Mouse (Mus musculus): ENCODE results near the gene Ccsap.

Gene Ccsap

DNA sequence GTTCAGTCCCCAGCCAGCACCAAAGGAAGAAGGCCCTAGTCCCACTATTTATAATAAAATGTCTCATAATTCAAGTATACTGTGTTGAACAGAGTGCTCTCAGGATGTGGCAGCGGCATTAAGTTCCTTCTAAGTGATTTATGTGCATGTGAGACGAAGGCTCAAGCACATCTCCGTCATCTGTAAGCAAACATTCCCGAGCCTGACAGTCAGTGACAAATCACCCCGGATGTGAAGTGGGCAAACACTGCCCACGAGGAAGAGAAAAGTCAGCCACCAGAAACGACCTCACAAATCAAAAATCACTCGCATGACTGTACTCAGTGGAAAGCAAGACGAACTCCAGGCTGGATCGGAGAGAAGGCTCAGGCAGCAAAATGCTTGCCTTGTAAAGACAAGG is 66.1 kb downstream of the Ccsap start:
- in situ Hi-C loops (cut with MboI; ENCODE audit: low pct_unique_long_range_greater_than_20kb in 1 of 2, low sequenced_read_pairs in 2 of 2, unreplicated experiment in 1 of 2), result no loop called here

DNA sequence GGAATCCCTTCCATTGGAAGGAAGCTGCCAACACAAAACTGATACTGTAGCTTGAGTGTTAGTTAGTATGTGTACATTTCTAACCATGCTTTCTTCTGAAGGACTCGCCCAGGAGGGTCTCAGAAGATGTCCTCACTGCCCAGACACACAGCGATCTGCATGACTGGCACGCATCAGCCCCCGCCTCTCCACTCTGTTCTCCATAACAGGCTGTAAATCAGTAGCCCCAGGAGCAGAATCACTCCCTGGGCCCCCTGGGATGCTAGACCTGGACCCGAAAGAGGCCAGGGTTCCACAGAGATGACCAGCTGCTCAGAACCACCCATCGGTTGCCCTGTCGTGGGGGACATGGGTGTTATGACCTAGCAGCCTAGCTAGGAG is 68.2 kb downstream of the Ccsap start:
- in situ Hi-C loops (cut with MboI; ENCODE audit: low pct_unique_long_range_greater_than_20kb in 1 of 2, low sequenced_read_pairs in 2 of 2, unreplicated experiment in 1 of 2), result no loop called here

DNA sequence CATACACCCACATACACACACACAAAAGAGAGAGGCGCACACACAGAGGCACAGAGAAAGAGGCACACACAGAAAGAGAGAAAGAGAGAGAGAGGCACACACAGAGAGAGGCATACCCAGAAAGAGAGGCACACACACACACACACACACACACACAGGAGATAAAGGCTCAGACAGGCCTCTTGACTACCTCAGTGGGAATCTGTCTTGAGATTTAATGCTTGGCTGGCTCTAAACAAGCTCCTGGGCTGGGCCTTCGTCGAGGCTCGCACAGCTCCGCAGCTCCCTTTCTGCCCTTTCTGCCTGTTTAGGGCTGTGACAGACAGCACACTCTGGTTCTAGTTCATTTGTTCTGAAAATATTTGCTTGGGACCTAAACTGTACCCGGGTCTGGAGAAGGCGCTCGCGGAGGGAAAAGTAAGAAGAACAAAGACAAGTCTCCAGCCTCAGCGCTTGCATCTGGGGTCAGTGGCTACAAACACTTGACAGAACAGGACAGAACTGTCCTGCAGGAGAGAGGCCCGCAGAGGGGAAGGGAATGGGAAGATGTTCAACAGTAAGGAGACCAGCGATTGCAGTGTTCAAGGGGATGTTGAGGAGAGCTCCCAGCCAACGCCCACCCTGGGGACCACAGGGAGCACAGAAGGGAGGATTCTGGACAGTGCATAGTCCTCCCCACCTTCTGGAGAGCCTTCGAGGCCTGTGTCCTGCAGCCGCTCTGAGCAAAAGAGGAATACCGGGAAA is 68.7 kb downstream of the Ccsap start:
- in situ Hi-C loops (cut with MboI; ENCODE audit: low pct_unique_long_range_greater_than_20kb in 1 of 2, low sequenced_read_pairs in 2 of 2, unreplicated experiment in 1 of 2), result no loop called here

Measured in mouse embryonic stem cell (cell line).